Mouse (Mus musculus) lung, postnatal 4 days (tissue): ENCODE measurements around the gene 2610008E11Rik.
"Not testable (repeated sequence)": the region's sequence is repeated elsewhere in the genome, so short reads cannot be mapped to it uniquely, and the experiment has no call there.

ENCODE experiments used
- DNase-seq, 2 experiments: peaks; one replicate each; pipeline ENCODE4 v3.0.0; 2021

Gene 2610008E11Rik

DNA sequence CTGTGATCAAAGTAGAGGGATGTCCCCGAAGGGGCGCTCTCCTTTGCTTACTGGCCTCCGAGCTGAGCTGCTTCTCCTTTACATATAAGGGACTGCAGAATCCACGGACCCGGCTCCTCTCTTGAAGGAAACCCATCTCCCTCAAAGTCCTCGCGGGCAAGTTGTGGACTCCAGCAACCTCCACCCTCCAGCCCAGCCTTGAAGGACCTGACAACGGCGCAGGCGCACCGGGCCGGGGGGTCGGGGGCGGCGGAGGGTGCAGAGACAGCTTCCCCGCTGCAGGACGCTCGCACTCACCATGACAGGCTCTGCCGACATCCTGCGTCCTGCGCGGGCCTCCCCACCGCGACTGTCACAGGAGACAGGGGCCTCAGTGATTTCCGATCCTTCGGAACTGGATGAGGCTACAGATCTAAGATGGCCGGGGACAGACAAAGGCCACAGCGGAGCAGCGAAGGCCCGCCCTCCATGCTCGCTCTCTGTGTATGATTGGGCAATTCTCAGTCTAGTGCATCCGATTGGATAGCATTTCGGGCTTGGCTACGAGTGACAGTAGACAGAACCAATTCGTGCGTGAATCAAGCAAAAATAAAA is at the start of gene 2610008E11Rik:
Gene 2610008E11Rik (minus strand): TSS at position 440 of the 594 bp plus-strand sequence.
- peak; percentile 95 for DNase-seq

DNA sequence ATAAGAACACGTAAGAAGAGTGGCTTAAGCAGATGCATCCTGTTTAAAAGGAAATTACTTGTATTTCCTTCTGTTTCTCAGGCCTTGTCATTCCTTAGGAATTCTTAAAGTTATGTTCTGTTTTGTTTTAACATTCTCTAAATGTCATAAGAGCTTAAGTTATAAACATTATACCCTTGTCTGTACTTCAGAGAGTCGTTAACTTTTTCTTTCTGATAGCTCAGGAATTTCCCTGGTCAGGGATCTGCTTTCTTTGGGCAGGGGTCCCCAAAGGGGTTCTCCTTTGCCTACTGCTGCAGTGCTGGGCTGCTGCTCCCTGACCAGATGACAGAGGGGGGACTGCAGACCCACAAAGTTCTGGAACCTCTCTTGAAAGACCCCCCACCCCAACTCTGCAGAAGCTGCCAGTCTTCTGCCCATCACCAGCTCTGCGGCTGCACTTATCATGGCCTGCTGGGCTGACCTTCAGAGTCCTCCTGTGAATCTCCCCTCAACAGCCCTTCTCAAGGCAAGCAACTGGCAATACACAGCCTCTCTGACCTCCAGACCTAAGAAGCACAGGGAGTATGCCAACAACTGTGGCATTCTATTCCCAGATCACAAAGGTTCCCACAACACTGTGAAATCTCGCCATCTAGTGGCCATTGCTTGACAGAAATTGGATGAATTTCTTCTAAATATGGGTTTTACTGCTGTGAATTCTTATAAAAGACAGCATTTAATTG is 18.9 kb upstream of the 2610008E11Rik start:
- DNase-seq = peak; percentile 31 to 59

DNA sequence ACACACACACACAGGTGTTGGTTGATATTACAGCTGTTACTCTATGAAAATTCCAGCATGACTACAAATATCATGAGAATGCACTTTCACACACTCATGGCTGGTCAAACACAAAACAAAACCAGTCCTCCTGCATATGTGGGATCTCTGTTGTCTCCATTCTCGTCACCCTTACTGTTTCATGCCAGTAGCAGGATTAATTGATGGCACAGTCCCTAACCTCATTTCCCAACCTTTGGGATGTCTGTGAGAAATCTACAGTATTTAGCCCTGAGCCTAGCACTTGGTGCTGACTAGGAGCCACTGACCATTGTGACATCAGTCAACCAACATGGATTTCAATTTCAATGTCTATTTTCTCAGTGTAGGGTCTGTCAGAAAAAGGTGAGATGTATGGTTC is 17.7 kb upstream of the 2610008E11Rik start:
- DNase-seq = no peak

- no peak for DNase-seq
Observed at GRCm38 (mm10) chr10:79110482-79110881, 13.1 kb upstream of the 2610008E11Rik start.

DNA sequence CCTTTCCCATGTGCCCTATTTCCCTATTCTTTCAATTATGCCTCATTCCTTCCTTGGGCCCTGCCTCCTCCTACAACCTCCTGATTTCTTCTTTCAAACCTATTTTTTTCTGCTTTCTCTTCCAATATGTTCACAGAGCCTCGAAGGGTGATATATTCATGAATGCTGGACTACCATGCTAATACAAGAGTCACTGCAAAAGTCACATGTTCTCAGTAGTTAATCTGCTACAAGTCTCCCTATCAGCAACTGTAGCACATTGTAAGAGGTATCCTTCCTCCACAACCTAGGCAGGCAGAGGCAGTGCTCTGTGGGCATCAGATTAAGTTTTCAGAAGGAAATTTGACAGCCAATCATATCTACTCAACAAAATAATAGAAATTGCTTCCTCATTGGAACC is 11.8 kb upstream of the 2610008E11Rik start:
- no peak for DNase-seq

DNA sequence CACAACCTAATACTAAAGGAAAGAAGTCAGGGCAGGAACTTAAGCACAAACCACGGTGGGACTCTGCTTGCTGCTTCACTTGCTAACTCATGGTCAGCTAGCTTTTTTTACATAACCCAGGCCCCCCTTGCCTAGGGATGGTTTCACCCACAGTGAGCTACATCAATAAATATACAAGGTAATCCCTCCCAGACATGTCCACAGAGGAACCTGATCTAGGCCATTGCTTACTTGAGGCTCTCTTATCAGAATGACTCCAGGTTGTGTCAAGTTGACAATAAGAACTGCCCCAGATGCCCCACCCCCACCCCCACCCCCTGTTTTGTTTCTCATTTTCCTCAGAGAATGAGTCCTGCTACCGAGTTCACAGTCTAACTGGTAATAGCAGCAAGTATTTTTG is 10.1 kb upstream of the 2610008E11Rik start:
- DNase-seq = no peak

GRCm38 (mm10) chr10:79106325-79107282 is 9.2 kb upstream of the 2610008E11Rik start:
- peak; percentile 9 to 29 for DNase-seq

GRCm38 (mm10) chr10:79096706-79097105 is 694 bp downstream of the 2610008E11Rik start:
- DNase-seq = no peak

DNA sequence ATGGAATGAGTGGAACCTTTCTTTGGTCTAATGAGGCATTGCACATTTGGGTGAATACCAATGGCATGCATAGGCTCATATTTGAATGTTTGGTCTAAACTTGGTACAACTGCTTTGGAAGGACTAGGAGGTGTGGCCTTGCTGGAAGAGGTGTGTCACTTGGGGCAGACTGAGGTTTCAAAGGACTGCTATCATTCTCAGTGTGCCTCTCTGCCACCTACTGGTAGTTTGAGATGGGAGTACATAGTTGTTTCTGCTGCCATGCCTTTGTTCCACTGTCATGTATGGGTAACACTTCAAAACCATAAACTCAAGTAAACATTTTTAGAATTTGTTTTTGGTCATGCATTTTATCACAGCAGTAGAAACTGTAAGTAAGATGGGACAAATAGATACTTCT is 5.7 kb downstream of the 2610008E11Rik start:
- no peak for DNase-seq

GRCm38 (mm10) chr10:79089000-79089399 is 8.4 kb downstream of the 2610008E11Rik start:
- peak in 1 of 2 experiments; percentile 26 for DNase-seq

DNA sequence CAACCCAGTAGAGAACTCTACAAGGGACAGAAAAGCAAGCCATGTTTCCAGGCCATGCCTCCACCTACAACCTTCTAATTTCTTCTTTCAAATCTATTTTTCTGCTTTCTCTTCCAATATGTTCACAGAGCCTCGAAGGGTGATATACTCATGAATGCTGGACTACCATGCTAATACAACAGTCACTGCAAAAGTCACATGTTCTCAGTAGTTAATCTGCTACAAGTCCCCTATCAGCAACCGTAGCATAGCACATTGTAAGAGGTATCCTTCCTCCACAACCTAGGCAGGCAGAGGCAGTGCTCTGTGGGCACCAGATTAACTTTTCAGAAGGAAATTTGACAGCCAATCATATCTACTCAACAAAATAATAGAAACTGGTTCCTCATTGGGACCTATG is 10.8 kb downstream of the 2610008E11Rik start:
- DNase-seq = no peak

DNA sequence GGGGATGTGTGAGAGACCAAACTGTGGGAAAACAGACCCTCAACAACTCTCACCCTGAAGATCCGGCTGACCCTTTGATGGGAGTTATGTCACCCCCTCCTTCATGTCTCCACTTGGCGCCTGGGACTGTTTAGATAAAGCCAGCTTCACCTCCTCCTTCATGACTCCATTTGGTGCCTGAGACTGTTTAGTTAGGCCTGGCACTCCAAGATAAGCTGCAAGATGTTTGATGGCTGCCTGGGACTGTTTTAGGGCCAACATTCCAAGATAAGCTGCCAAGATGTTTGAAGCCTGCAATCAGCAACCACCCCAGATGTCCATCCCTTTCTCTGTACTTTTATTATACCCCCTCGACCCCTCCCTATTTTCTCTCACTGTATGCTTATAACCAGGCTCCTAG is 40.0 kb downstream of the 2610008E11Rik start:
- DNase-seq = not testable (repeated sequence)

DNA sequence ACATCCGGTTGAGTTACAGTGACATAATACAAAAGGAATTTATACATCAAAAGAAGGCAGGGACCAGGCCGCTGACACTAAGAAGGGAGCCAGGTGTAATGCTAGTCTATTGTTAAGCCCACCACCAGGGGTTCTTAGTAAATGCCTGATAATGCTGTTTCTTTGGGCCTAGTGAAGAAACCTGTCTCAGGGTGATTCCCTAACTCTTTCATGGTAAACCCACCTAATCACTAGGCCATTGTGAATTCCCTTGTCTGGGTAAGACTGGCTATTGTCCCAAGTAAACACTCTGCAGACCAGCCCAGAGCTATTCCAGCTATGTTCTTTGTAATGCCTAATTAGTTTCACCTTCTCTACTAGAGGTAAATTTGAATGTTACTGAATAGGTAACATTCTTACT is 54.9 kb downstream of the 2610008E11Rik start:
- not testable (repeated sequence) for DNase-seq

GRCm38 (mm10) chr10:79028441-79028840 is 69.0 kb downstream of the 2610008E11Rik start, which contains the start of gene Olfr57:
Gene Olfr57, plus strand, starts transcription at chr10:79028741.
- DNase-seq = no peak
